Mouse (Mus musculus): ENCODE measurements around the gene Gpsm2. TPM values are rescaled to one million over a fixed set of nuclear protein-coding genes. Genes with fewer than 3 reads are reported as not detected.

The Gpsm2 gene
- total RNA-seq (2023): 1 to 10 TPM; 7.5 to 7.8 TPM

GRCm38 (mm10) chr3:108722036-108722872, at the start of gene Gpsm2:
Gene Gpsm2 (minus strand): TSS chr3:108722309.

GRCm38 (mm10) chr3:108739045-108739708, 17.1 kb upstream of the Gpsm2 start, which contains the start of gene Aknad1:
Gene Aknad1 (plus strand): TSS chr3:108739658.

GRCm38 (mm10) chr3:108653710-108654379, 68.3 kb downstream of the Gpsm2 start, which contains the start of gene Clcc1:
Gene Clcc1 (plus strand): TSS chr3:108653913.

Other genes with a start within 250 kb of the Gpsm2 start
- gene 1700013F07Rik, start 188.2 kb downstream of the Gpsm2 start, total RNA-seq (2023): not detected
- gene 5330417C22Rik, start 185.8 kb downstream of the Gpsm2 start, total RNA-seq (2023): under 1 TPM; 0.15 to 0.18 TPM
- gene Tmem167b, start 159.8 kb downstream of the Gpsm2 start, total RNA-seq (2023): 10 to 100 TPM; 37.6 to 39.8 TPM
- gene Taf13, start 150.6 kb downstream of the Gpsm2 start, total RNA-seq (2023): 10 to 100 TPM; 18.4 to 20.1 TPM
- 10 to 100 TPM; 17.8 to 20.6 TPM for gene Wdr47, start 131.0 kb downstream of the Gpsm2 start, total RNA-seq (2023)
- 10 to 100 TPM; 35.9 to 39.2 TPM for gene Clcc1, start 68.4 kb downstream of the Gpsm2 start, total RNA-seq (2023)
- gene Aknad1, start 17.3 kb upstream of the Gpsm2 start, total RNA-seq (2023): not detected
- gene Stxbp3, start 118.2 kb upstream of the Gpsm2 start, total RNA-seq (2023): 10 to 100 TPM; 65.0 to 81.6 TPM
- not detected for gene Fndc7, start 167.7 kb upstream of the Gpsm2 start, total RNA-seq (2023)
- 100 to 1,000 TPM; 208 to 224 TPM for gene Prpf38b, start 189.4 kb upstream of the Gpsm2 start, total RNA-seq (2023)
- under 1 TPM in 1 of 2 experiments, not detected in 1; 0.89 TPM for gene Henmt1, start 217.6 kb upstream of the Gpsm2 start, total RNA-seq (2023)
- not detected for gene Gm9857, start 218.1 kb upstream of the Gpsm2 start, total RNA-seq (2023)

All from T-cell, adult 66 days (primary cell).